Mouse (Mus musculus): Measurements from ENCODE around the gene Clic1.

GRCm38 (mm10) chr17:35106522-35106921 lies 56.8 kb downstream of the Clic1 start:
- TF ChIP-seq POLR2A (IDR thresholded peaks at IDR 0.05; ENCODE audit: insufficient read depth, low read length) (no peak), CTCF (IDR thresholded peaks at IDR 0.05; ENCODE audit: low read depth, low read length) (no peak)

Measured in ES-Bruce4 (cell line).